Mouse (Mus musculus) right cerebral cortex, postnatal 10 days (tissue): ENCODE measurements around the gene Dpysl5.

Experiments used
- DNase-seq, 2 experiments: peaks; one replicate each; pipeline ENCODE4 v3.0.0; 2021; ENCODE audit warnings: low spot score in 2 of 2

Dpysl5 gene

GRCm38 (mm10) chr5:30701866-30702265, 9.5 kb upstream of the Dpysl5 start:
- no peak for DNase-seq

- peak; percentile 87 to 90 for DNase-seq
Observed at GRCm38 (mm10) chr5:30709744-30710383, 1.5 kb upstream of the Dpysl5 start.

- peak; percentile 70 to 75 for DNase-seq
Observed at GRCm38 (mm10) chr5:30710486-30710885, 878 bp upstream of the Dpysl5 start.

- no peak for DNase-seq
Observed at GRCm38 (mm10) chr5:30712002-30712390, 632 bp downstream of the Dpysl5 start.

GRCm38 (mm10) chr5:30712441-30713298, 1.3 kb downstream of the Dpysl5 start:
- DNase-seq, result peak; percentile 76

- peak; percentile 60 to 62 for DNase-seq
Observed at GRCm38 (mm10) chr5:30713299-30713675, 1.9 kb downstream of the Dpysl5 start.

GRCm38 (mm10) chr5:30713691-30714090, 2.3 kb downstream of the Dpysl5 start:
- no peak for DNase-seq

- no peak for DNase-seq
Observed at GRCm38 (mm10) chr5:30716311-30716710, 4.9 kb downstream of the Dpysl5 start.

- DNase-seq, result no peak
Observed at GRCm38 (mm10) chr5:30717506-30717905, 6.1 kb downstream of the Dpysl5 start.

- DNase-seq, result peak in 1 of 2 experiments; percentile 65
Observed at GRCm38 (mm10) chr5:30717991-30718703, 6.8 kb downstream of the Dpysl5 start.

GRCm38 (mm10) chr5:30721935-30722334, 10.6 kb downstream of the Dpysl5 start:
- peak; percentile 43 to 66 for DNase-seq

- no peak for DNase-seq
Observed at GRCm38 (mm10) chr5:30726151-30726693, 14.9 kb downstream of the Dpysl5 start.

GRCm38 (mm10) chr5:30732511-30732910, 21.1 kb downstream of the Dpysl5 start:
- DNase-seq, result no peak

- DNase-seq, result no peak
Observed at GRCm38 (mm10) chr5:30734666-30735065, 23.3 kb downstream of the Dpysl5 start.

- DNase-seq, result peak; percentile 53 to 57
Observed at GRCm38 (mm10) chr5:30738127-30738828, 26.9 kb downstream of the Dpysl5 start.

- DNase-seq, result peak; percentile 59 to 63
Observed at GRCm38 (mm10) chr5:30739595-30739994, 28.2 kb downstream of the Dpysl5 start.

- DNase-seq, result no peak
Observed at GRCm38 (mm10) chr5:30749582-30750311, 38.4 kb downstream of the Dpysl5 start.

GRCm38 (mm10) chr5:30751071-30751470, 39.7 kb downstream of the Dpysl5 start:
- no peak for DNase-seq

GRCm38 (mm10) chr5:30753128-30753527, 41.8 kb downstream of the Dpysl5 start:
- peak; percentile 66 to 68 for DNase-seq

- peak in 1 of 2 experiments; percentile 67 for DNase-seq
Observed at GRCm38 (mm10) chr5:30755215-30755614, 43.9 kb downstream of the Dpysl5 start.
